13 mouse cellular contexts compared by ENCODE assay signal in the genomic region with DNA sequence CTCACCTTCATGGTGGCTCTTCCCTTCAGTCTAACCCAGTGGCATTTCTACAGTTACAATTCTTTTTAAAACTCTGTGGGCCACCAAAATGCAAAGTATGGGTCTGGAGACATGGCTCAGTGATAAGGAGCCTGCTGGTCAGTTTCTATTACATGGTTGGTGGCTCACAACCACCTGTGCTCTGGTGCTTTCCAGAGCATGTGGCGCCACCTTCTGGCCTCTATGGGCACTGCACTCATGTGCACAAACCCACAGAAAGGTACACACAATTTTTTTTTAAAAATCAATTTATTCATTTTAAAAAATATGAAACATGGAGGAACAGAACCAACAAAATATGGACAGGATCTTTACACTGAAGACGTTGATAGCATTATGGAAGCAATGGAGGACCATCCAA. TPM values are rescaled to one million over a fixed set of nuclear protein-coding genes. Genes with fewer than 3 reads are reported as not detected.
DNase-seq lines count a peak whose midpoint lies in the region; ATAC-seq and TF ChIP-seq lines count a peak whose summit lies in the region.
"Had no signal": no experiment of that assay in that cellular context is flagged by ENCODE, and none has a peak within 500 bp of the region (broad histone marks: within the 10 kb centered on the region; RNA-seq: fewer than 3 reads in every experiment).

No protein-coding gene starts in this region.

- ATAC-seq in kidney, embryonic 14.5 days (ENCODE audit: low FRiP score, low TSS enrichment) = no peak
- no peak for ATAC-seq in Patski
- ATAC-seq in neutrophil, adult 5-6 weeks (ENCODE audit: extremely low read depth, insufficient number of reproducible peaks, low FRiP score, poor library complexity, severe bottlenecking) = peak; percentile 56; the same call in 1 of the 2 replicates
- ATAC-seq: intestine, embryonic 16.5 days had no signal

- in situ Hi-C loops in Patski (cut with MboI; ENCODE audit: low pct_unique_long_range_greater_than_20kb) = no loop called here

- peak; percentile 23 for DNase-seq in kidney, adult 2 months
- peak; percentile 32 for DNase-seq in CD4-positive helper T cell, adult 2 months (ENCODE audit: low read depth, low spot score)
- no peak for DNase-seq in Patski (ENCODE audit: low read depth, low spot score)
- no peak for DNase-seq in midbrain, embryonic 10.5 days (ENCODE audit: low spot score)
- no peak for DNase-seq in adrenal gland, adult 8-10 months
- no peak for DNase-seq in adrenal gland, postnatal 4 days (ENCODE audit: low spot score in 2 of 2)
- DNase-seq: adrenal gland, postnatal 36 days; gastrocnemius, postnatal 36 days had no signal

- H3K4me1 ChIP-seq in kidney, adult 2 months (ENCODE audit: control insufficient read depth, insufficient read depth, low read length) = no peaks in the 10 kb centered on the region
- H3K4me1 ChIP-seq in kidney, embryonic 14.5 days (ENCODE audit: control insufficient read depth, insufficient read depth, low read length) = no peaks in the 10 kb centered on the region
- H3K4me1 ChIP-seq in midbrain, embryonic 10.5 days = peaks cover 7% of the 10 kb centered on the region
- H3K4me1 ChIP-seq: embryonic facial prominence, embryonic 15.5 days; limb, embryonic 13.5 days had no signal

- H3K36me3 ChIP-seq in kidney, adult 2 months (ENCODE audit: control insufficient read depth, insufficient read depth, low read length) = no peaks in the 10 kb centered on the region
- no peaks in the 10 kb centered on the region for H3K36me3 ChIP-seq in kidney, embryonic 14.5 days (ENCODE audit: control insufficient read depth, insufficient read depth, low read length)
- no peaks in the 10 kb centered on the region for H3K36me3 ChIP-seq in midbrain, embryonic 10.5 days
- H3K36me3 ChIP-seq: embryonic facial prominence, embryonic 15.5 days; limb, embryonic 13.5 days had no signal

- peak; percentile 54 for TF ChIP-seq CTCF in kidney, adult 2 months (conservative IDR thresholded peaks at IDR 0.05; ENCODE audit: insufficient read depth, insufficient read length, low read depth, low read length)
- peak; percentile 63 for TF ChIP-seq CTCF in Patski (IDR thresholded peaks at IDR 0.05)

- H3K27ac ChIP-seq in kidney, adult 2 months (ENCODE audit: insufficient read depth, low read depth, low read length) = no peak overlapping the region
- H3K27ac ChIP-seq in kidney, embryonic 14.5 days (ENCODE audit: low read depth, low read length) = no peak overlapping the region
- H3K27ac ChIP-seq in midbrain, embryonic 10.5 days (replicated peaks) = no peak overlapping the region
- H3K27ac ChIP-seq: embryonic facial prominence, embryonic 15.5 days; limb, embryonic 13.5 days had no signal

- H3K27me3 ChIP-seq in kidney, adult 2 months (replicated peaks; ENCODE audit: control insufficient read depth, insufficient read depth, low read length) = no peaks in the 10 kb centered on the region
- no peaks in the 10 kb centered on the region for H3K27me3 ChIP-seq in kidney, embryonic 14.5 days (ENCODE audit: control insufficient read depth, insufficient read depth, low read length)
- no peaks in the 10 kb centered on the region for H3K27me3 ChIP-seq in Patski
- no peaks in the 10 kb centered on the region for H3K27me3 ChIP-seq in midbrain, embryonic 10.5 days (ENCODE audit: low read depth, poor library complexity, severe bottlenecking)
- H3K27me3 ChIP-seq: embryonic facial prominence, embryonic 15.5 days; limb, embryonic 13.5 days had no signal

- WGBS in kidney, adult 2 months = 78% methylated on average over 2 of the region's 2 CpGs
- 61% methylated on average over 2 of the region's 2 CpGs for whole genome bisulfite sequencing in kidney, embryonic 14.5 days
- WGBS in midbrain, embryonic 10.5 days = 59% methylated on average over 2 of the region's 2 CpGs

- TF ChIP-seq POLR2A in kidney, adult 2 months (IDR thresholded peaks at IDR 0.05; ENCODE audit: low read depth, low read length) = no peak

- no peak overlapping the region for H3K4me2 ChIP-seq in kidney, embryonic 14.5 days (replicated peaks; ENCODE audit: low read depth, low read length)
- H3K4me2 ChIP-seq: embryonic facial prominence, embryonic 15.5 days; limb, embryonic 13.5 days had no signal

- CTCF ChIA-PET in Patski (lab: Charles Lee) = no interaction called here

- POLR2A ChIA-PET in Patski (lab: Charles Lee) = interaction anchor here (1.7 kb wide), 1 partner anchor 59 kb away, joined by 4 read pairs; a partner anchor contains a TSS

- H3K9ac ChIP-seq in kidney, embryonic 14.5 days (ENCODE audit: low read depth, low read length) = no peak overlapping the region
- H3K9ac ChIP-seq: embryonic facial prominence, embryonic 15.5 days; limb, embryonic 13.5 days had no signal

- H3K4me3 ChIP-seq in kidney, adult 2 months (ENCODE audit: insufficient read depth, low read depth, low read length) = no peak overlapping the region
- H3K4me3 ChIP-seq in kidney, embryonic 14.5 days (ENCODE audit: low read length) = no peak overlapping the region
- no peak overlapping the region for H3K4me3 ChIP-seq in midbrain, embryonic 10.5 days
- H3K4me3 ChIP-seq: embryonic facial prominence, embryonic 15.5 days; limb, embryonic 13.5 days had no signal

- 0 out of 2 replicates have a peak, but pooled peaks cover 2% of the 10 kb centered on the region for H3K9me3 ChIP-seq in kidney, embryonic 14.5 days (ENCODE audit: control insufficient read depth, low read length)
- H3K9me3 ChIP-seq in midbrain, embryonic 10.5 days (replicated peaks) = peaks cover 4% of the 10 kb centered on the region; the same call in 1 of the 2 replicates
- H3K9me3 ChIP-seq: embryonic facial prominence, embryonic 15.5 days had no signal

RNA-seq across cellular contexts. Expression of a gene that starts 58.7 kb away (rescaled TPM):
- 33.5 and 37.0 TPM in 2 replicates for polyA plus RNA-seq in kidney, adult 2 months (2012; rRNA removed)
- 17.6 and 21.2 TPM in 2 replicates for polyA plus RNA-seq in kidney, embryonic 14.5 days (2014; fragmentation: Nextera tagmentation; extraction: Ambion mirVana)
- 107 TPM for polyA plus RNA-seq in Patski (2021)
- total RNA-seq in neutrophil, adult 5-6 weeks (2017) = 28.1 and 28.7 TPM in 2 replicates
- polyA plus RNA-seq in midbrain, embryonic 10.5 days (2016; fragmentation: Nextera tagmentation; extraction: Ambion mirVana) = 21.7 and 22.5 TPM in 2 replicates
- 10 to 100 TPM; 27.0 to 49.6 (median 37.1) TPM for total RNA-seq in adrenal gland, adult 8-10 months (2022)
- total RNA-seq in adrenal gland, postnatal 4 days (2021) = 10 to 100 TPM; 39.6 to 43.5 TPM

Comparison
In these comparisons a context has a peak if more than half of its experiments do, and no peak if none do; other contexts are left out.
1. DNase-seq: peak in kidney, adult 2 months (single experiment) and CD4-positive helper T cell, adult 2 months (single experiment); none in Patski (single experiment), midbrain, embryonic 10.5 days (single experiment), adrenal gland, adult 8-10 months (single experiment) and adrenal gland, postnatal 4 days (0 of 2).